Mouse (Mus musculus): ENCODE data around the gene Lamp5. TPM values are rescaled to one million over a fixed set of nuclear protein-coding genes. Genes with fewer than 3 reads are reported as not detected.

The Lamp5 gene
- polyA plus RNA-seq, 1 experiment from 2014 or later, result 6.8 TPM

GRCm38 (mm10) chr2:136097143-136097542 lies 45.1 kb downstream of the Lamp5 start:
- H3K27ac ChIP-seq, result no peak overlapping the region
- no peaks in the 10 kb centered on the region for H3K27me3 ChIP-seq
- H3K9ac ChIP-seq (replicated peaks), result no peak overlapping the region
- peaks cover 8% of the 10 kb centered on the region for H3K36me3 ChIP-seq
- no peak overlapping the region for H3K4me2 ChIP-seq (replicated peaks)
- no peak for ATAC-seq
- H3K4me1 ChIP-seq (replicated peaks), result no peaks in the 10 kb centered on the region
- H3K4me3 ChIP-seq (replicated peaks), result no peak overlapping the region
- WGBS, result 90% methylated on average over 3 of the region's 3 CpGs
- H3K9me3 ChIP-seq, result no peaks in the 10 kb centered on the region

GRCm38 (mm10) chr2:136107597-136107996 lies 55.6 kb downstream of the Lamp5 start:
- Histone ChIP-seq H3K9me3 (no peaks in the 10 kb centered on the region), H3K27me3 (no peaks in the 10 kb centered on the region), H3K36me3 (no peaks in the 10 kb centered on the region), H3K4me3 (replicated peaks) (no peak overlapping the region), H3K4me2 (replicated peaks) (peak overlapping the region; percentile 24), H3K4me1 (replicated peaks) (peaks cover 43% of the 10 kb centered on the region), H3K9ac (replicated peaks) (no peak overlapping the region), H3K27ac (peak overlapping the region; percentile 96)
- peak; percentile 27 for ATAC-seq

- 8% methylated on average over 6 of the region's 6 CpGs for WGBS
These were observed 56.3 kb downstream of the Lamp5 start for GRCm38 (mm10) chr2:136108124-136109037.

GRCm38 (mm10) chr2:136109038-136109363 lies 57.0 kb downstream of the Lamp5 start:
- no peaks in the 10 kb centered on the region for H3K36me3 ChIP-seq
- no peaks in the 10 kb centered on the region for H3K9me3 ChIP-seq
- 5% methylated on average over 2 of the region's 2 CpGs for WGBS
- H3K4me3 ChIP-seq (replicated peaks), result no peak overlapping the region
- peak overlapping the region; percentile 28; the same call in 1 of the 2 replicates for H3K4me2 ChIP-seq (replicated peaks)
- H3K27ac ChIP-seq, result peak overlapping the region; percentile 96
- no peaks in the 10 kb centered on the region for H3K27me3 ChIP-seq
- ATAC-seq, result no peak
- peak overlapping the region; percentile 7; the same call in 1 of the 2 replicates for H3K9ac ChIP-seq (replicated peaks)
- peaks cover 43% of the 10 kb centered on the region for H3K4me1 ChIP-seq (replicated peaks)

More at GRCm38 (mm10) chr2:136108124-136109037, 56.3 kb downstream of the Lamp5 start:
- H3K27me3 ChIP-seq, result no peaks in the 10 kb centered on the region
- peaks cover 43% of the 10 kb centered on the region for H3K4me1 ChIP-seq (replicated peaks)
- peak overlapping the region; percentile 96 for H3K27ac ChIP-seq
- H3K36me3 ChIP-seq, result no peaks in the 10 kb centered on the region
- no peak overlapping the region for H3K4me3 ChIP-seq (replicated peaks)
- ATAC-seq, result peak; percentile 96
- peak overlapping the region; percentile 28 for H3K4me2 ChIP-seq (replicated peaks)
- H3K9me3 ChIP-seq, result no peaks in the 10 kb centered on the region
- peak overlapping the region; percentile 49 for H3K9ac ChIP-seq (replicated peaks)

GRCm38 (mm10) chr2:136113374-136113773 lies 61.3 kb downstream of the Lamp5 start:
- Histone ChIP-seq H3K9me3 (no peaks in the 10 kb centered on the region), H3K27ac (no peak overlapping the region), H3K9ac (replicated peaks) (no peak overlapping the region), H3K36me3 (0 out of 2 replicates have a peak, but pooled peaks cover 4% of the 10 kb centered on the region), H3K4me1 (replicated peaks) (peaks cover 22% of the 10 kb centered on the region), H3K27me3 (no peaks in the 10 kb centered on the region), H3K4me3 (replicated peaks) (no peak overlapping the region), H3K4me2 (replicated peaks) (no peak overlapping the region)
- ATAC-seq, result no peak
- 78% methylated on average over 6 of the region's 6 CpGs for WGBS

GRCm38 (mm10) chr2:136118006-136118405 lies 66.0 kb downstream of the Lamp5 start:
- Histone ChIP-seq H3K4me1 (replicated peaks) (peaks cover 7% of the 10 kb centered on the region; the same call in 1 of the 2 replicates), H3K4me2 (replicated peaks) (no peak overlapping the region), H3K27me3 (no peaks in the 10 kb centered on the region), H3K9ac (replicated peaks) (no peak overlapping the region), H3K27ac (no peak overlapping the region), H3K4me3 (replicated peaks) (no peak overlapping the region), H3K9me3 (no peaks in the 10 kb centered on the region), H3K36me3 (0 out of 2 replicates have a peak, but pooled peaks cover 4% of the 10 kb centered on the region)
- no peak for ATAC-seq
- 92% methylated on average over 2 of the region's 2 CpGs for WGBS

Data from midbrain, embryonic 13.5 days (tissue).